Mouse (Mus musculus) ES-Bruce4 (cell line): ENCODE data around the gene Tuba3a.

Experiments
- CTCF ChIP-seq: IDR thresholded peaks from one replicate; pipeline ENCODE4 v1.8.1; 2011; ENCODE audit warnings: low read depth, low read length
- EP300 ChIP-seq: IDR thresholded peaks from 2 replicates; pipeline ENCODE4 v1.6.1; 2011; ENCODE audit warnings: low read depth, low read length; ENCODE audit not compliant: insufficient read depth
- POLR2A ChIP-seq: IDR thresholded peaks from one replicate; pipeline ENCODE4 v1.8.1; 2011; ENCODE audit warnings: low read length; ENCODE audit not compliant: insufficient read depth

GRCm38 (mm10) chr6:125252711-125253110 is 33.1 kb downstream of the Tuba3a start:
- TF ChIP-seq POLR2A (no peak), EP300 (no peak), CTCF (no peak)
